Mouse (Mus musculus) embryonic facial prominence, embryonic 11.5 days (tissue): ENCODE results near the gene Olfr71. TPM values are rescaled to one million over a fixed set of nuclear protein-coding genes. Genes with fewer than 3 reads are reported as not detected.
A peak's percentile ranks its signal among the peaks of the same experiment; 100 is the strongest.

Experiments
- ATAC-seq: fragments of 200-750 bp; cut with Nextera tagmentation; replicated peaks from 2 replicates; pipeline ENCODE4 v1.8.0; 2017; ENCODE audit warnings: low read depth; ENCODE audit not compliant: insufficient number of reproducible peaks, low FRiP score, low TSS enrichment
- DNase-seq: peaks from one replicate; pipeline ENCODE4 v3.0.0-alpha.2; 2015; ENCODE audit warnings: low spot score
- H3K27ac ChIP-seq: fragments of 300-500 bp; sonication (generic); replicated peaks from 2 replicates; pipeline ENCODE4 v1.5.1; 2014; ENCODE audit warnings: mild to moderate bottlenecking, low read depth, low read length, control low read depth
- H3K27me3 ChIP-seq: fragments of 300-500 bp; sonication (generic); 2 replicates; pipeline ENCODE4 v1.6.1; 2014; ENCODE audit warnings: mild to moderate bottlenecking, low read length, moderate library complexity, mixed read lengths; ENCODE audit not compliant: control insufficient read depth, insufficient read depth
- H3K36me3 ChIP-seq: fragments of 300-500 bp; sonication (generic); replicated peaks from 2 replicates; pipeline ENCODE4 v1.6.1; 2014; ENCODE audit warnings: low read depth, mild to moderate bottlenecking, low read length, moderate library complexity, mixed read lengths; ENCODE audit not compliant: control insufficient read depth, insufficient read depth
- H3K4me1 ChIP-seq: fragments of 300-500 bp; sonication (generic); 2 replicates; pipeline ENCODE4 v1.6.1; 2014; ENCODE audit warnings: low read length, mixed read lengths; ENCODE audit not compliant: control insufficient read depth, insufficient read depth
- H3K4me2 ChIP-seq: fragments of 300-500 bp; sonication (generic); 2 replicates; pipeline ENCODE4 v1.6.1; 2014; ENCODE audit warnings: low read depth, mild to moderate bottlenecking, control low read depth, low read length, moderate library complexity
- H3K4me3 ChIP-seq: fragments of 300-500 bp; sonication (generic); 2 replicates; pipeline ENCODE4 v1.5.1; 2014; ENCODE audit warnings: low read depth, low read length, control low read depth
- H3K9ac ChIP-seq: fragments of 300-500 bp; sonication (generic); replicated peaks from 2 replicates; pipeline ENCODE4 v1.6.1; 2014; ENCODE audit warnings: mild to moderate bottlenecking, control low read depth, low read length
- H3K9me3 ChIP-seq: fragments of 300-500 bp; sonication (generic); replicated peaks from 2 replicates; pipeline ENCODE4 v1.6.1; 2016; ENCODE audit warnings: mild to moderate bottlenecking, low read length, inconsistent platforms, mixed read lengths; ENCODE audit not compliant: control insufficient read depth
- WGBS: fragments of 180-500 bp; shearing (Covaris S2); extraction: QIAGEN DNeasy Blood & Tissue Kit; methylation state at CpG from one replicate; pipeline ENCODE4 v1.1.7; 2014; 5-methylcytosine and 5-hydroxymethylcytosine counted together
- polyA plus RNA-seq: library from polyadenylated mRNA; unstranded; fragments of >200 nt; fragmentation: Nextera tagmentation; extraction: Ambion mirVana; gene quantifications from 2 replicates; pipeline ENCODE4 v1.2.1, GENCODE M21; 2014

Gene Olfr71
- polyA plus RNA-seq, 1 experiment from 2014 or later = not detected

GRCm38 (mm10) chr4:43679416-43680043 is 30.5 kb downstream of the Olfr71 start:
- Histone ChIP-seq H3K27me3 (no peaks in the 10 kb centered on the region), H3K9ac (no peak overlapping the region), H3K9me3 (no peaks in the 10 kb centered on the region), H3K4me1 (no peaks in the 10 kb centered on the region), H3K27ac (no peak overlapping the region), H3K36me3 (no peaks in the 10 kb centered on the region; the same call in 1 of the 2 replicates), H3K4me3 (no peak overlapping the region), H3K4me2 (no peak overlapping the region)
- ATAC-seq (no peak), DNase-seq (no peak)
- WGBS = 88% methylated on average over 7 of the region's 7 CpGs

- DNase-seq (no peak), ATAC-seq (no peak)
- Histone ChIP-seq H3K4me3 (no peak overlapping the region), H3K27ac (no peak overlapping the region), H3K9me3 (no peaks in the 10 kb centered on the region), H3K27me3 (no peaks in the 10 kb centered on the region), H3K4me1 (no peaks in the 10 kb centered on the region), H3K36me3 (no peaks in the 10 kb centered on the region; the same call in 1 of the 2 replicates), H3K4me2 (no peak overlapping the region), H3K9ac (no peak overlapping the region)
- 92% methylated on average over 6 of the region's 6 CpGs for WGBS
Observed at GRCm38 (mm10) chr4:43678541-43678940, 31.5 kb downstream of the Olfr71 start.

GRCm38 (mm10) chr4:43675608-43676007 is 34.4 kb downstream of the Olfr71 start:
- Histone ChIP-seq H3K4me1 (no peaks in the 10 kb centered on the region), H3K9me3 (no peaks in the 10 kb centered on the region), H3K36me3 (no peaks in the 10 kb centered on the region), H3K4me3 (no peak overlapping the region), H3K27me3 (no peaks in the 10 kb centered on the region), H3K4me2 (no peak overlapping the region), H3K9ac (no peak overlapping the region), H3K27ac (no peak overlapping the region)
- no peak for DNase-seq
- 78% methylated on average over 4 of the region's 4 CpGs for WGBS
- ATAC-seq = no peak

- no peak overlapping the region for H3K4me2 ChIP-seq
- DNase-seq (no peak), ATAC-seq (no peak)
- H3K27me3 ChIP-seq = no peaks in the 10 kb centered on the region
- H3K9ac ChIP-seq = no peak overlapping the region
- H3K4me1 ChIP-seq = no peaks in the 10 kb centered on the region
- H3K36me3 ChIP-seq = no peaks in the 10 kb centered on the region
- H3K4me3 ChIP-seq = no peak overlapping the region
- H3K9me3 ChIP-seq = no peaks in the 10 kb centered on the region
- 74% methylated on average over 5 of the region's 5 CpGs for WGBS
- H3K27ac ChIP-seq = no peak overlapping the region
Observed at GRCm38 (mm10) chr4:43674974-43675373, 35.1 kb downstream of the Olfr71 start.

- no peak for DNase-seq
- Histone ChIP-seq H3K27me3 (no peaks in the 10 kb centered on the region), H3K4me2 (no peak overlapping the region), H3K4me3 (no peak overlapping the region), H3K9me3 (no peaks in the 10 kb centered on the region), H3K4me1 (no peaks in the 10 kb centered on the region), H3K27ac (no peak overlapping the region), H3K36me3 (no peaks in the 10 kb centered on the region), H3K9ac (no peak overlapping the region)
- no peak for ATAC-seq
- 80% methylated on average over 8 of the region's 8 CpGs for WGBS
Observed at GRCm38 (mm10) chr4:43673703-43674102, 36.4 kb downstream of the Olfr71 start.

- peak; percentile 96 for DNase-seq
- Histone ChIP-seq H3K27me3 (no peaks in the 10 kb centered on the region), H3K9me3 (no peaks in the 10 kb centered on the region), H3K4me3 (no peak overlapping the region), H3K9ac (no peak overlapping the region), H3K36me3 (no peaks in the 10 kb centered on the region), H3K4me1 (no peaks in the 10 kb centered on the region), H3K4me2 (no peak overlapping the region), H3K27ac (no peak overlapping the region)
- ATAC-seq = no peak
- WGBS = 10% methylated on average over 2 of the region's 2 CpGs
Observed at GRCm38 (mm10) chr4:43672070-43672469, 38.0 kb downstream of the Olfr71 start.

- ATAC-seq = peak; percentile 74; the same call in 1 of the 2 replicates
- Histone ChIP-seq H3K9ac (peak overlapping the region; percentile 89), H3K4me1 (no peaks in the 10 kb centered on the region), H3K27me3 (peaks cover 6% of the 10 kb centered on the region), H3K27ac (no peak overlapping the region; the same call in 1 of the 2 replicates), H3K4me2 (peak overlapping the region; percentile 82), H3K4me3 (peak overlapping the region; percentile 79), H3K9me3 (no peaks in the 10 kb centered on the region), H3K36me3 (no peaks in the 10 kb centered on the region)
- WGBS = under 1% methylated on average over 11 of the region's 25 CpGs
- DNase-seq = no peak
Observed at GRCm38 (mm10) chr4:43669428-43669794, 40.6 kb downstream of the Olfr71 start.

GRCm38 (mm10) chr4:43668782-43669427 is 41.1 kb downstream of the Olfr71 start, which contains the start of the genes Tmem8b and Fam221b:
Tmem8b (plus strand) TSS chr4:43668971.
Fam221b (minus strand) TSS chr4:43669145.
- Histone ChIP-seq H3K27me3 (peaks cover 6% of the 10 kb centered on the region), H3K27ac (no peak within 1 kb of the TSS; the same call in 1 of the 2 replicates), H3K4me3 (peak within 1 kb of the TSS; percentile 79), H3K4me1 (no peaks in the 10 kb centered on the region), H3K9me3 (no peaks in the 10 kb centered on the region), H3K4me2 (peak within 1 kb of the TSS; percentile 82), H3K36me3 (no peaks in the 10 kb centered on the region), H3K9ac (peak within 1 kb of the TSS; percentile 89)
- ATAC-seq (peak; percentile 92), DNase-seq (peak; percentile 94)
- 2% methylated on average over 38 of the region's 41 CpGs for WGBS
